Mouse (Mus musculus) urinary bladder, postnatal 36 days (tissue): ENCODE results near the gene Rlbp1.
A peak's percentile ranks its signal among the peaks of the same experiment; 100 is the strongest.

ENCODE experiments used
- DNase-seq, 2 experiments: peaks; one replicate each; pipeline ENCODE4 v3.0.0; 2022; ENCODE audit warnings: low spot score in 2 of 2, mixed read lengths in 1 of 2

Rlbp1 gene

DNA sequence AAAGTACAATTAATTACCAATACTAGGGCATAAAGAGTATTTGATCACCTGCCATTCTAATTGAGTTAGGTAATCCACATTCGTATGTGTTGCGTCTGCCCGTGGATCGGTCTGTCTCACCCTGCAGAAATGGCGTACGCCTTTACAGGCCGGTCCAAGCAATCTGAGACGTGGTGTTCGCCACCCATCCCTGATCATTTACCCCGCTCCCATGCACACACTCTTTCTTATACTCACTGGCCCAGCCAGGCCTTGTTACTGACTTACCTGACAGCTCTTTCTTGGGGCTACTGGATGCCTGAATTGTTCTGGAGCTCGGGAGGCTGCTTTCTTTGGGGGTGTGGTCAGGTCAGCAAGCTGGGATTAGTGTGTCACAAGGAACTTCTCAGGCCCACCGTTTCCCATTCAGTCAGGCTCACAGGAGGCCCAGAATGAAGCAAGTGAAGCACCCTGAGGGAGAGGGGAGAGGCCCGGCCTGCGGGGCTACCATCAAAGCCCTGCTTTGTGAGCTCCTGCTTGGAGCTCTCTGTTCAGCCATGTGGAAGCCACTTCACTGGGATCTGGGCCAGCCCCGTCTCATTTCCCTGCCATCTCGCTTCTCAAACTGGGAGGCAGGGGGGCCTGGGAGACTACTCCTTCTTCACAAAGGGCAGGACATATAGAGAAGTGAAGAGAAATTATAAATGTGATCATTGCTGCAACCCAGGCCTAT is at the start of gene Rlbp1:
TSS of gene Rlbp1 (minus strand) at position 627 of the 712 bp plus-strand sequence.
- no peak for DNase-seq

DNA sequence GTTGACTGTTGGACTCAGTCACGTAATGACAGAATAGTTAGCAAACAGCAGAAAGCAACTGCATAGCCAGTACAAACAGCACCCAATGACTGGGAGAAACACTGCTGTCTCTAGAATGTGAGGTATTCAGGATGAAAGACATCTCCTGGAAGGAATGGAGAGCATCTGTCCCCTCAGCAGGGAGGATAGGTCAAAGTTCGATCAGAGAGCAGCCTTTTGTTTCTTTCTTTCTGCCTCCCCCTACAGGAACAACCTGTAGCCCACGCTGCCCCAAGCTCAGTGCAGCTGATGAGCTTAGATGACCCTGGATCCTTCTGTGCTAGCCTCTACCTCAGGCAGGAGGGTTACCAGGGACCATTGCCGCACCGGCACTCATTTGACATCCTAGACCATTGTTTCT is 41.4 kb upstream of the Rlbp1 start:
- no peak for DNase-seq

DNA sequence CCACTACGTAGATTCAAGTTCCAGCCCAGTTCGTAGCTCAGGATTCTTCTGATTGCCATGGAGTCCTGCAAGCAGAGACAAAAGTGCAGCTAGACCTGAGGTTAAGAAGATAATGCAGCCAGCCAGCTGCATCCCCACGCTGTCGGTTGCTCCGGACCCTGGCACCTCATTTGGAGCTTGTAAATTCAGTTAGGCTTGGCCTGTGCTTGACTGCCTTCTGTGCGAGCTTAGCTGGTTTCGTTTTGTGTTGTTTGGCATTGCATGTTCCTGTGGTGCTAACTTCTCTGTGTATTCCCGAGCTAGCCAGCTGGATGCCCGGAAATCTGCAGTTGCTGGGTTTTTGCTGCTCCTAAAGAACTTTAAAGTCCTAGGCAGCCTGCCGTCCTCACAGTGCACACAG is 39.0 kb upstream of the Rlbp1 start:
- DNase-seq, result no peak

DNA sequence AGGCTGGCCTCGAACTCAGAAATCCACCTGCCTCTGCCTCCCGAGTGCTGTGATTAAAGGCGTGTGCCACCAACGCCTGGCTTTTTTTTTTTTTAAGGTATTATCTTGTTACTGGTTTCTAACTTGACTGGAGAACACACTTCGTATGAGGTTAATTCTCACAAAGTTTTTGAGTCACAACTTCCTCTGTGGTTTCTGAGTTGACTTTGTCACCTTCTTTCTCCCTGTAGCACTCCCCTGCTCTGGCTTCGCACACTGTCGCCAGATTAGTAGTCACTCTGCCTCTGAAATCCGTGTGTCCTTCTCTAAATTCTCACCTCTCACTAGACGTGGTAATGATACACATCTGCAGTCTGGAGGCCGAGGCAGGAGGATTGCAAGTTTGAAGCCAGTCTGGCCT is 36.0 kb upstream of the Rlbp1 start:
- no peak for DNase-seq

DNA sequence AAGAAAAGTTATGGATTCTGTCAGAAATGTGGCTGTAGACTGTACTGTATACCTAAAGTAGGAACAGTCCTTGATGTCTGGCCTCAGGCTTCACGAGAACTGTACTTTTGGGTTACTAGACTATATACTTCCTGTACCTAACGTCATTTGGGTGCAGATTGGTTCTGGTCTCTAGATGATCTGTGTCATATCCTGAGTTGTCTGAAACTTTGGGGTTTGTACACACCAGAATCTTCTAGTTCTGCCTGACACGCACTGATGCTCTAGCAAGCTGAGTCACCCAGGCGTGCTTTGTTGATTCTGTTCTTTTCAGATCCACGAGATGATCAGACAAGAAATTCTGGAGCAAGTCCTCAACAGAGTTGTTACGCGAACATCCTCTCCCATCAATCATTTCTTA is 33.1 kb upstream of the Rlbp1 start:
- DNase-seq, result no peak

DNA sequence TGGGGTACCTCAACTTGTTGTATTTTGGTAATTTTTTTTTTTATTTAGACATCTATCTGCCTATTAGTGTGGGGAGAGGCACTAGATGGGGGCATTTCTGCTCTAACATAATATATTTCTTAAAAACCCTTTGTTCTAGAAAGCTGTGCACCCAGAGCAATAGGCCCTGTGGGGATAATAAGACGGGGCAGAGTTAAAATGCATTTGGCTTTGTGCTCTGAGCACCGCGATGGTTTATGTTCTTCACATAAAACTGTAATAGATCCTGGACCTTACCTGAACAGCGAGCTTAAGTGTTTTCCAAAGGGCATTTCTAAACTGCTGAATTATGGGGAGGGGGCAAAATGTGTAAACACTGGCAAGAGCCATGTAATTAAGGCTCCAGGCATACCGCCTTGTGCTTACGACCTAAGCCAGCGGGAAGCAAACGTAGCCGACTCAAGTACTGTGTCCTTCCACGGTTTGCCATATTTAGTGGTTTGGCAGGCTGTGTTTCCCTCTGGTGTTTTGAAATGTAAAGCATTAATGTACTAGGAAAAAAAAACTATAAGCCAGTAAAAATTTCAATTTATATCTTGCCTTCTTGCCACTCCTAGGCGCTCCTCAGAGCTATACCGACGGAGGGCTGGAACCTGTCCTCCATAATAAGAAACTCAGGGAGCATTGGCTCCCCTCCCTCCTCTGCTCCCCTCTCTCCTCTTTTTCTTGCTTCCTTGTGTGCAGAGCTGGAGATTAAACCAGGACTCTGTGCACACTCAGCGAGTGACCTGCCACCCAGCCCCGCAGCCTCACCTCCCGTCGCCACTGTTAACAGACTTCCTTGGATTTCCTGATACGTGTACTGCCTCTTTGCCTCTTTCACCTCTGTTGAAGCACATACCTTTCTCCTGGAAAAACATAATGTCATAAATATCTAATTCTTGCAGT is 27.9 kb upstream of the Rlbp1 start:
- no peak for DNase-seq

DNA sequence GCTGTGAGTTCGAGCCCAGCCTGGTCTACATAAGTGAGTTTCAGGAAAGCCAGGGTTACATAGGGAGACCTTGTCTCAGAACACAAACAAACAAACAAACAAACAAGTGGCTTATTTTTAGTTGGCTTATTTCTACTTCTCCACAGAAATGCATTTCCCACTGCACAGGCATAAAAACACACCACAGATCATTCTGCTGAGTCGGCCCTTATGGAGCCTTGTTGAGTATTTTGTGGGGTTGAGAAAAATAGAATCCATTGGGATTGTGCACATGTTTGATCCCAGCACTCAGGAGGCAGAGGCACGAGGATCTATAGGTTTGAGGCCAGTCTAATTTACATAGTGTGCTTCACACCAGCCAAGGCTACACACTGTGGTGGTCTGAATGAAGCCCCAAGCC is 13.4 kb upstream of the Rlbp1 start:
- no peak for DNase-seq

DNA sequence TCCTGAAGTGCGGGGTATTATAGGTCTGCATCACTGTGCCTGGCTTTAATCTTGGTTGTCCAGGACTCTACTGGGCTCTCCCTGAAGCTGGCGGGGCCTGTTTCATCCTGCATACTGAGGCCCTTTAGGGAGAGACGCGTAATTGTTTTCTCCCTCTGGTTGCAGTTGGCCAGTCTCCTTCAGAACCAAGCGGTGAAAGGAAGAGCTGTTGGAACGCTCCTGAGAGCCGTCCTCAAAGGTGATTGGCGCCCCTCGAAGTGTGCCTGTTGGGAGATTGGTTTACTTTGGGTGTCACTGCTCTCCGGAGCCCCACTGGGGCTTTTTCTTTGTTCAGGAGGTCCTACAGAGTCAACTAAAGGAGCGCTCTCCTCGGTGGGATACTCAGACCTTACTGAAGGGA is 12.1 kb upstream of the Rlbp1 start:
- no peak for DNase-seq

DNA sequence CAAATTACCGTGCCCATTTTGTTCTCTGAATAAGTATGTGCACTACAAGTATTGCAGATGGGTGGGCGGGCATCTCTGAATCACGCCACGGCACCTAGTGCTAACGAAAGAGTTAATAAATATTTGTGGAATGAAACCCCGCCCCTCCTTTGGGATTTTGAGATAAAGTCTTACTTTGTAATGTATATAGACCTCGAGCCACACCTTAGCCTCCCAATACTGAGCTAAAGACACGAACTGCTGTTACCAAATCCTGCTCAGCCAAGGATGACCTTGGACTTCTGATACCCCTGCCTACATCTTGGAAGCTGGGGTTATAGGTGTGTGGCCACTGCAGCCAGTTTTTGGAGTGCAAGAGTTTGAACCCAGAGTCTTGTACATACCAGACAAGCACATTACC is 11.6 kb upstream of the Rlbp1 start:
- DNase-seq, result no peak

DNA sequence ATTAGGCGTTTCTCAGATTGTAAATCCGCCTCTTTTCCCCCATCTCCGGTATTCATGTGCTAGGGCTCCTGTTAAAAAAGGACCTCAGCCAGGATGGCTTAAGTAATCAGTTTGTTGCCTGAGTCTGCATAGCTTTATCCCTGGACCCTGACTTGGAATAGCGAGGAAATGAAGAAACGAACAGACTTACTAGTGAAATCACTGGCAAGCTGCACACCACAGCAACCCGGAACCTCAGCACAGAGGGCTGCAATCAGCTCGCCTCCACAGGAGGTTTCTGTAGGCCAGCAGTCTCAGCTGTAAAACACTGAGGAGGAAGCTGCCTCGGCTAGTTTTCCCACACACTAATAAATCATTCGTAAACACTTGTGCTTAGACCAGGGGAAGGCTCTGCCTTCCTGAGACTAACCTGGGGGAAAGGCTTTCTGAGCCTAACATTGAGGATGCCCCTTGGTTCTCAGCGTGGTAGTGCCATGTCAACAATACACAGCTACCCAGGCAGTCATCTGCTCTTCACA is 10.7 kb upstream of the Rlbp1 start:
- peak in 1 of 2 experiments; percentile 8 for DNase-seq

DNA sequence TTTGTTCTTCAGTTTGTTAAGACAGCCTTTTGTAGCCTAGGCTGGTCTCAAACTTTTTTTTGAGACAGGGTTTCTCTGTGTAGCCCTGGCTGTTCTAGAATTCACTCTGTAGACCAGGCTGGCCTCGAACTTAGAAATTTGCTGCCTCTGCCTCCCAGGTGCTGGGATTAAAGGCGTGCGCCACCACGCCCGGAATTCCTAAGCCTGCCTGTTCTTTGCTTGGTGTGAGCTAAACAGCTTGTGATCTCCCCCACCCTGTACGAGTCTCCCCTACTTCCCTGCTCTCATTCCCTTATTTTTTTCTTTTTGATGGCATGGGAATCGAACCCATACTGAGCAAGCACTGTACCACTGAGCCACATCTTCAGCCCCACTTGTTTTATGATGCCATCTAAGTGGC is 8.3 kb upstream of the Rlbp1 start:
- DNase-seq, result no peak

DNA sequence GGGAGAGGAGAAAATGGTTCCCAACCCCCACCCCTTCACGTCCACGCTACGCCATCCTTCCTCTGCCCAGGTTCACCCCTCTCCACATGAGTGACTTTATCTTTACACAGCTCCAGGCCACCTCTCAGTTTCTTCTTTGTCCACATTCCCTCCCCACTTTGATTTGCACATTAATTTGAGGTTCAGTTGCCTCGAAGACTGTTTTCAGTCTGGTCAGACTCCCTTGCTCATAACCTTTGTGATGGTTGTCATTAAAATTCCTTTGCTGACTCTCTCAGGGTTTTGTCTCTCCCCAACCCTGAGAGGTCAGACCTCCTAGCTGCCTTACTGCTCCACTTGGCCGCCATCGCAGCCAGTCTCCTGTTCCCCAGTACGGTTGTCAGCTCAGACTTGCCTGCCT is 7.8 kb upstream of the Rlbp1 start:
- DNase-seq, result no peak

DNA sequence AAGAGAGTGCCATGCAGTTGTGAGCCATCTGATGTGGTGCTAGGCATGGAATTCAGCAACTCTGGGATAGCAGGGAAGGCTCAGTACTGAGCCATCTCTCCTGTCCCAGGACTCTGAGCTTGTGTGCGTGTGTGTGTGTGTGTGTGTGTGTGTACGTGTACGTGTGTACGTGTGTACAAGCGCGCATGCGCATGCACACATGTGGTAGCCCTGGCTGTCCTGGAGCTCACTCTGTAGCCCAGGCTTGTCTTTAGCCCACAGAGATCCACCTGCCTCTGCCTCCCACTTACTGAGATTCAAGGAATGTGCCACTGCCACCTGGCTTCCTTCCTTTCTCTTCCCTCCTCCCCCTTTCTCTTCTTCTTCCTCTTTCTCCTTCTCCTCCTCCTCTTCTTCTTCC is 7.1 kb upstream of the Rlbp1 start:
- DNase-seq, result no peak

DNA sequence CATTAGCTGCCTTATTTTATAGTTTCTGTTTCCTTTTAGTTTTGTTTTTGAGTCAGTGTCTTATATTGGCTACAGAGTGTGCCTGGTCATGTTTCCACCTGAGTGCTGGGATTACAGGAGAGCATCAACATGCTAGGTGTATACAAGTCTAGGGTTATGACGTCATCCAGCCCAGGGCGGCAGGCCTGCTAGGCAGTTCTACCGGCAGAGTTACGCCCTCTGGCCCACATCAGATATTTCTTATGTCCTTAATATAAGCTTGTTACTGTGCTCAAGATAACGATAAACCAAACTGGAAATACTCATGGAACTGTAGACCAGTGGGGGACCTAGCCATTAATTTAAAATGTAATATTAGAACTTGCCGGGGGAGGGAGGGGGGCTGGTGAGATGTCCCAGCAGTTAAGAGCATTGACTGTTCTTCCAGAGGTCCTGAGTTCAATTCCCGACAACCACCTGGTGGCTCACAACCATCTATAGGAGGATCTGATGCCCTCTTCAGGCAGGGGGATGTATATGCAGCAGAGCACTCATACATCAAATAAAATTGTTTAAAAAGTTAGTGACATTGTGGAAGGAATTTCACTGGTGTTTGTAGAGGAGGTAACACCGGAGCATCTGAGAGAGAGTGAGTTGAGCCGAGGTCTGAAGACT is 6.1 kb upstream of the Rlbp1 start:
- DNase-seq, result no peak

DNA sequence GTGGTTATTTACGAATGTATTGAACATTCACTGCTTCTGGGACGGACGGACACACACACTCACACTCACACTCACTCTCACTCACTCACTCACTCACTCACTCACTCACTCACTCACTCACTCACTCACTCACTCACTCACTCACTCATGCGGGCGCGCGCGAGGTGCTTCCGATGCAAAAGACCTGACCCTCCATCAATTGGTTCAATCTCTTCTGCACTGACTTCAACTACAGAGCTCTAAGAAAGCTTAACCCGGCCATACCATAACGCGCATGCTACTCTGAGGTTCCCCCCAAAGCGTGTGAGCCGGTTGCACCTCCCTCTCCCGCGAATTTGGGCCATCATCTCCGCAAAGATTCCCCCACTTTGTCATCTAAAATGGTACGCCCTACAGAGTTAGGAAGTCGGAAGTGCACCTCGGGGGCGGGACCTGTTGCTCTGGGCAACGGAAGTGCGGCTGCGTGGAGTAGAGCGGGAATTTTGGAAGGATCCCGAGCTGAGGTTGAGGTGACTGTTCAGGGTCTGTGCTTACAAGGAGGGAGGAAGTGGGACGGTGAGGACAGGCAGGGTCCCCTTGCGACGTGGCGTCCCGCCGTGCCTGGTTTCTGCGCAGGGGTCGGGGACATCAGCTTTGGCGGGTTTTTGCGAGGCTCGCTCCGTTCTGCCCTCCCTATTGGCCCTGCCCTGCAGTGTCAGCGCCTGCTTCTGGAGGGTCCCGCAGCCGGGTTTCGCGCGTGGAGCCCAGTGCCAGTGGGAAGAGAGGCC is 5.2 kb upstream of the Rlbp1 start, which contains the start of gene Fanci:
TSS of gene Fanci (plus strand) at position 47 of the 767 bp plus-strand sequence.
- DNase-seq, result peak; percentile 92 to 93

DNA sequence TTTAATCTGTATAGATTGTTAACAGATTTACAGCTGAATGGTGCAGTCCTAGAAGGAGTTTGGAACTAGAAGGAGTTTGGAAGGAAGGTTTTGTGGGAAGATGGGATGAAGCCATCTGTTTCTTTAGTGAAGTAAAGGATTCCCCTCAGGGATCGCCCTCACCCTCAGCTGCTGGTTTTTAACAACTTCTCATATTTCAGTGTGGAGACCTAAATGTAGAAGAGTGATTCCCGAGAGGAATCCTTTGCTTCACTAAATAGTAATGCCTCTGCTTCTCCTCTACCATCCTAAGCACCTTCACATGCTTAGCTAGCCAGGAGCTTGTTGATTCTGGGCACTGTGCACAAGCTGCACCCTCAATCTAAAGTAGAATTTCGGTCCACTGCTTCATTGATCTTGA is 4.6 kb upstream of the Rlbp1 start:
- no peak for DNase-seq

DNA sequence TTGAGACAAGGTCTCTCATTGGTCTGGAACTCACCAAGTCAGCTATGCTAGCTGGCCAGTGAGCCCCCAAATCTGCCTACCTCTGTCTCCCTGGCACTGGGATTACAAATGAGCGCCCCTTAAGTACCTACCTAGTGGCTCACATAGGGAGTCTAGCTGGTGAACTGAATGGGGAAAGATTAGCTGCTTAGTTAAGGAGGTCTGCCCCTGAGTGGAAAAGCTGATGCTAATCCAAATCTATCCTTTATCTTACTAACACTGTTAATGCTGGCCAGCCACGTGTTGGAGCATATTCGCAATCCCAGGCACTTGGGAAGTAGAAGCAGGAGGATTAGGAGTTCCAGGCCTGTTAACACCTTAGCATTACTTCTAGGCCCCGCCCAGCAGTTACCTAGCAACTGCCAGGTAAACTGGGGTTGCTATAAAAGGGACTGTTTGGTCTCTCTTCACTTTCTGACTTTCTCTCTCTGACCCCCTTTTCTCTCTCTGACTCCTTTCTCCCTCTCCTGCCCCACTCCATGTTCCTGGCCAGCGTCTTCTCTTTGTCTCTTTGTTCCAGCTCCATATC is 3.4 kb upstream of the Rlbp1 start:
- no peak for DNase-seq

DNA sequence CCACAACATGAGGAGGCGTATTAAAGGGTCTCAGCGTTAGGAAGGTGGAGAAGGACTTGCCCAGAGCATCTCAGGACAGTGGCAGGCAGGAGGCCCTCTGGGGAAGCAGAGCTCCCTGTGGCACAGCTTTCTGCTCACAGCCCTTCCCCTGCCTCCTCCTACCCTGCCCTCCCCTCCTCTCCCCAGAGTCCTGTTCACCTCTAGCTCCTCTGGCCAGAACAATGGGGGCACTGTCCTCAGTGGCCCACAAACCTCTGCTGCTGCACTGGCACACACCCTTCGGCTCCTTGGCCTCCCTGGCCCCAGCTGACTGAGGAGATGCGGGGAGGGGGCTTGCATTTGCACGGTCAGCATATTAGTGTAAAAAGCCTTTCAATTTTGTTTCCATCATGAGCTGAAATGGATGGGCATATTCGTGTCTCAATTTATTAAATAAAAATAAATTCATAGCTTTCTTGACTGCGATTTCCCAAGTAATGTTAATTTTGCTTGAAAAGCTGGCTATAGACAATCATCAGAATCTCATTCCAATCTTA is 1.9 kb upstream of the Rlbp1 start:
- no peak for DNase-seq

DNA sequence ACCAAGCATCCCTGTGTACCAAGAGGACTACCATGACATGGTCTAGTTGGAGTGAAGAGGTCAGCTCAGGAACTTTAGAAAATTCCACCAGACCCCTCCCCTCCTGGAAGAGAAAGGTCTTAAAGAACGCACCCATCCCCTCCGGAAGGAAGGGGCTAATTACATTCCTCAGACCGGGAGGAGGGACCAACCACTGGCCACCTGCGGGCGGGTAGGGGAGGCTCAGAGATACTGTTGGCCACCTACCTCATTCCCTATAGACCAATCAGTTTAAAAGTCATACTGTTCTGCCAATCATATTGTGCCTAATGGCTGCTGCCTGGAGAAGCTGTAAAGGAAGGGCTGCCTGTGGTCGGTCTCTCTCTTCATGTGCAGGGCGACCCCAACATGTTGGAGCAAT is 1.1 kb upstream of the Rlbp1 start:
- no peak for DNase-seq

DNA sequence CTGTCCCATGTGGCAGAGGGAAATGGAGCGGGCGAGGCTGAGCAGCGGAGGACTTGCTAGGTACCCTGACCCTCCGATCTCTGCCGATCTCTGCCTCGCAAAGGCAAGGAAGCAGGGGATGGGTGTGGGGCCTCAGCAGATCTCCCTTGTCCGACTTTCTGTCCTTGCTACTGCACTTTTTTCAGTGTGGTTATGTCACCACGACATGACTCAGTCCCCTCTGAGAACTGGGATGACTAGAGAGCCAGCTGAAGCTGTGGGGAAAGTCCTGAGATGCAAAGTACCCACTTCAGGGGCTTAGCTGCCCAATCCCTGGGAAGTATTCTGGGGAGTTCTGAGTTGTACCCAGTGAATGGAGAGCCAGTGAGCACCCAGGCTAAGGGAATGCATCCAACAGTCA is 292 bp upstream of the Rlbp1 start:
- DNase-seq, result no peak
